Mouse (Mus musculus) stomach, embryonic 14.5 days (tissue): Measurements from ENCODE around the gene Nub1. TPM values are rescaled to one million over a fixed set of nuclear protein-coding genes. Genes with fewer than 3 reads are reported as not detected.
A peak's percentile ranks its signal among the peaks of the same experiment; 100 is the strongest.

Source experiments
- ATAC-seq: fragments of 200-750 bp; cut with Nextera tagmentation; 2 replicates; pipeline ENCODE4 v1.8.0; 2017; ENCODE audit warnings: low read depth, moderate TSS enrichment; ENCODE audit not compliant: insufficient number of reproducible peaks, insufficient read depth, low FRiP score
- H3K27ac ChIP-seq: fragments of 300-500 bp; sonication (generic); 2 replicates; pipeline ENCODE4 v1.5.1; 2014; ENCODE audit warnings: mild to moderate bottlenecking, low read length, moderate library complexity, mixed read lengths
- H3K27me3 ChIP-seq: fragments of 300-500 bp; sonication (generic); 2 replicates; pipeline ENCODE4 v1.6.1; 2014; ENCODE audit warnings: low read length, control low read depth, mixed read lengths; ENCODE audit not compliant: control insufficient read depth, insufficient read depth
- H3K36me3 ChIP-seq: fragments of 300-500 bp; sonication (generic); 2 replicates; pipeline ENCODE4 v1.6.1; 2014; ENCODE audit warnings: mild to moderate bottlenecking, control low read depth, low read length, moderate library complexity, mixed read lengths; ENCODE audit not compliant: control insufficient read depth, insufficient read depth
- H3K4me1 ChIP-seq: fragments of 300-500 bp; sonication (generic); 2 replicates; pipeline ENCODE4 v1.6.1; 2014; ENCODE audit warnings: low read length, control low read depth, mixed read lengths; ENCODE audit not compliant: control insufficient read depth, insufficient read depth
- H3K4me2 ChIP-seq: fragments of 300-500 bp; sonication (generic); replicated peaks from 2 replicates; pipeline ENCODE4 v1.6.1; 2014; ENCODE audit warnings: low read depth, low read length, control low read depth
- H3K4me3 ChIP-seq: fragments of 300-500 bp; sonication (generic); 2 replicates; pipeline ENCODE4 v1.5.1; 2014; ENCODE audit warnings: low read depth, low read length, control low read depth
- H3K9ac ChIP-seq: fragments of 300-500 bp; sonication (generic); replicated peaks from 2 replicates; pipeline ENCODE4 v1.6.1; 2014; ENCODE audit warnings: low read depth, mild to moderate bottlenecking, control low read depth, low read length, moderate library complexity, mixed read lengths
- H3K9me3 ChIP-seq: fragments of 300-500 bp; sonication (generic); 2 replicates; pipeline ENCODE4 v1.6.1; 2016; ENCODE audit warnings: low read depth, low read length, control low read depth; ENCODE audit not compliant: control insufficient read depth
- WGBS: fragments of 180-500 bp; shearing (Covaris S2); extraction: QIAGEN DNeasy Blood & Tissue Kit; methylation state at CpG from one replicate; pipeline ENCODE4 v1.1.7; 2014; 5-methylcytosine and 5-hydroxymethylcytosine counted together
- polyA plus RNA-seq: library from polyadenylated mRNA; unstranded; fragments of >200 nt; fragmentation: Nextera tagmentation; extraction: Ambion mirVana; gene quantifications from 2 replicates; pipeline ENCODE4 v1.2.1, GENCODE M21; 2014

Gene Nub1
- polyA plus RNA-seq, 1 experiment from 2014 or later: 33.5 TPM

DNA sequence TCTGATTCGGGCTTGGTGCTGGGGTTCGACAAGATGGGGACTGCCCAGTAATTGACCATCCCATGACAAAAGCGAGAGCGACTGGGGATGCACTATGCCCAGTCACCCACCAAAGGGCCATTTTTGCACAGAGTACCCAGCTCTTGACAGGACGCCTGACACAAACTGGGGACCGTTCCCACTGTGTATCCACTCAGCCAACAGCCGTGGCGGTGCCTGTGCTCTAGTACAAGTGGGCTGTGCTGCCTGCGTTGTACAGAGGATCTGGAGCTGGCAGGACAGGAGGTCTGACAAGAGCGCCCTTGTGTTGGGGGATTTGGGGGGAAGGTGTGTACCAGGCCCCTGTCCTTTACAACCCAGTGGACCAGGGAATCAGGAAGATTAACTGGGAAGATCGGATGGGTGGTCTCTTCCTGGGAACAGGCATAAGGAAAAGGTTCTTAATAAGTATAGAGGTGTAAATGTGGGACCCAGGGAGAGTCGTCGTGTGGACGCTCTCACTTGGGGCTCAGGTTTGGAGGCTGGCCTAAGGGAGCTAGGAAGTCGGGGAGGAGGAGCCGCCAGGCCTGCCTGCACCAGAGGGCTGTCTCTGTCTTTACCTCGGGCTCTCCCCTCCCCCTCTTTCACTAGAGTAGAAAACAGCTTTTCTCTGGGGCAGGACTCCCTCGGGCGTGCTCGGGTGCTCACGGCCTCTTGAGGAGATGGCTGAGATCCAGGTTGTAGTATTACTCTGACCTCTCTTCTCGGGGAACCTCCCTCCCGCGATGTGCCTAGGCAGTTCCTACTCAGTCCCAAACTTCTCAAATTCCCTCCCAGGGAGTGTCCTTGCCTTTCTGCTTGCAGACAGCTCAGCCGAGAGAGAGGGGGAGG is 66.2 kb downstream of the Nub1 start:
- peak; percentile 66 for ATAC-seq
- no peaks in the 10 kb centered on the region for H3K27me3 ChIP-seq
- H3K36me3 ChIP-seq: no peaks in the 10 kb centered on the region
- peak overlapping the region; percentile 93 for H3K4me2 ChIP-seq
- H3K4me1 ChIP-seq: peaks cover 28% of the 10 kb centered on the region
- H3K9ac ChIP-seq: peak overlapping the region; percentile 65
- H3K9me3 ChIP-seq: no peaks in the 10 kb centered on the region
- 2% methylated on average over 25 of the region's 25 CpGs for WGBS
- peak overlapping the region; percentile 95 for H3K27ac ChIP-seq
- peak overlapping the region; percentile 53 for H3K4me3 ChIP-seq

DNA sequence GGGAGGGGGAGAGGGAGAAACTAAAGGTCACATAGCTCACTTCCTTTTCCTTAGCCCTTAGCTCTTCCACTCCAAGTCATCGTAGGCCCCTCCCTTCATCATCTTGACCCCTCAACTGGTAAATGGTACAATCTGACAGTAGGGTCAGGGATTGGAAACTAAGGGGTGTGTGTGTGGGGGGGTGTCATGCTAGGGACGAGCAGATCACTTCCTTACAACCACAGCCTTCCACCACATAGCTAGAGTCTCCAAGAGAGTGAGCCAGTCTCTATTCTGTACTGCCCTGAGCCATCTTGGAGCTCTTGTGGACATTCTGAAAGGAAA is 66.8 kb downstream of the Nub1 start:
- 0% methylated on average over 2 of the region's 2 CpGs for WGBS
- Histone ChIP-seq H3K4me3 (0 out of 2 replicates have a peak overlapping the region, but pooled peaks have one; percentile 53), H3K36me3 (no peaks in the 10 kb centered on the region), H3K27ac (peak overlapping the region; percentile 95), H3K9ac (peak overlapping the region; percentile 65; the same call in 1 of the 2 replicates), H3K4me2 (peak overlapping the region; percentile 93), H3K4me1 (peaks cover 28% of the 10 kb centered on the region), H3K9me3 (no peaks in the 10 kb centered on the region), H3K27me3 (no peaks in the 10 kb centered on the region)
- ATAC-seq: peak; percentile 5; the same call in 1 of the 2 replicates

DNA sequence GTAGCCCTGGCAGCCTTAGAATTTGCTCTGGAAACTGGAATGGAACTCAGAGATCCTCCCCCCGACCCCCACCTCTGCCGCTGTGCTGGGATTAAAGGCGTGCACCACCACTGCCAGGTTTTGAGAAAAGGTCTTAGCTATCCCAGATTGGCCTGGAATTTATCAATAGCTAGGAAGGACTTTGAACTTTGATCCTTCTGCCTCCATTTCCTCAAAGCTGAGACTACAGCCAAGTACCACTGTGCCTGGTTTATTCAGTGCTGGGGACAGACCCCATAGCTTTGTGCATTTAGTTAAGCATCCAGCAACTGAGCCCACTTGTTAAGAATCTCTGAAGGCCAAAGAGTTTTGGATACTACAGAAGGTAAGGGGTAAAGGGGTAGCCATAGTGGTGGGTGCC is 71.6 kb downstream of the Nub1 start:
- Histone ChIP-seq H3K4me2 (no peak overlapping the region), H3K27ac (no peak overlapping the region), H3K9me3 (no peaks in the 10 kb centered on the region), H3K36me3 (no peaks in the 10 kb centered on the region), H3K4me3 (no peak overlapping the region), H3K9ac (no peak overlapping the region), H3K4me1 (peaks cover 11% of the 10 kb centered on the region), H3K27me3 (no peaks in the 10 kb centered on the region)
- ATAC-seq: no peak
- 68% methylated on average over 3 of the region's 3 CpGs for WGBS

GRCm38 (mm10) chr5:24757816-24758215 is 72.5 kb downstream of the Nub1 start, which contains the start of gene Crygn:
Gene Crygn (minus strand): TSS chr5:24758008.
- Histone ChIP-seq H3K27ac (no peak within 1 kb of the TSS), H3K4me3 (no peak within 1 kb of the TSS), H3K36me3 (no peaks in the 10 kb centered on the region), H3K9me3 (no peaks in the 10 kb centered on the region), H3K9ac (no peak within 1 kb of the TSS), H3K27me3 (no peaks in the 10 kb centered on the region), H3K4me1 (peaks cover 4% of the 10 kb centered on the region; the same call in 1 of the 2 replicates), H3K4me2 (no peak within 1 kb of the TSS)
- 0 out of 2 replicates have a peak, but pooled peaks have one; percentile 11 for ATAC-seq
- WGBS: 47% methylated on average over 18 of the region's 18 CpGs

Other genes with a start within 250 kb of the Nub1 start
- gene Fastk, start 240.2 kb upstream of the Nub1 start, polyA plus RNA-seq: 98.5 and 102 TPM in 2 replicates
- gene Tmub1, start 237.7 kb upstream of the Nub1 start, polyA plus RNA-seq: 25.5 and 27.6 TPM in 2 replicates
- gene Agap3, start 233.4 kb upstream of the Nub1 start, polyA plus RNA-seq: 25.3 and 25.6 TPM in 2 replicates
- not detected in 2 replicates for gene Gbx1, start 158.3 kb upstream of the Nub1 start, polyA plus RNA-seq
- gene Asb10, start 144.6 kb upstream of the Nub1 start, polyA plus RNA-seq: 0.22 and 0.34 TPM in 2 replicates
- 0.10 TPM in 2 replicates for gene 4931409K22Rik, start 128.7 kb upstream of the Nub1 start, polyA plus RNA-seq
- 79.5 and 89.2 TPM in 2 replicates for gene Abcf2, start 108.1 kb upstream of the Nub1 start, polyA plus RNA-seq
- gene Chpf2, start 98.8 kb upstream of the Nub1 start, polyA plus RNA-seq: 11.3 and 13.4 TPM in 2 replicates
- 35.6 and 36.2 TPM in 2 replicates for gene Smarcd3, start 61.1 kb upstream of the Nub1 start, polyA plus RNA-seq
- 18.7 and 21.0 TPM in 2 replicates for gene Wdr86, start 45.2 kb downstream of the Nub1 start, polyA plus RNA-seq
- gene Crygn, start 72.5 kb downstream of the Nub1 start, polyA plus RNA-seq: 3.1 TPM in 1 of 2 replicates, not detected in the other
- 226 and 237 TPM in 2 replicates for gene Rheb, start 157.1 kb downstream of the Nub1 start, polyA plus RNA-seq